Mouse (Mus musculus) inflammation-experienced regulatory T-cells (primary cell): Measurements from ENCODE around the gene Lhfpl3. TPM values are rescaled to one million over a fixed set of nuclear protein-coding genes. Genes with fewer than 3 reads are reported as not detected.

Experiments used
- polyA plus RNA-seq, 2 experiments: library from polyadenylated mRNA; unstranded; fragments of 100-300 nt; shearing (Covaris generic); gene quantifications; one replicate each; pipeline ENCODE4 v1.2.1; 2017

The Lhfpl3 gene
- polyA plus RNA-seq, result under 1 TPM in 1 of 2 experiments, not detected in 1; 0.29 TPM

DNA sequence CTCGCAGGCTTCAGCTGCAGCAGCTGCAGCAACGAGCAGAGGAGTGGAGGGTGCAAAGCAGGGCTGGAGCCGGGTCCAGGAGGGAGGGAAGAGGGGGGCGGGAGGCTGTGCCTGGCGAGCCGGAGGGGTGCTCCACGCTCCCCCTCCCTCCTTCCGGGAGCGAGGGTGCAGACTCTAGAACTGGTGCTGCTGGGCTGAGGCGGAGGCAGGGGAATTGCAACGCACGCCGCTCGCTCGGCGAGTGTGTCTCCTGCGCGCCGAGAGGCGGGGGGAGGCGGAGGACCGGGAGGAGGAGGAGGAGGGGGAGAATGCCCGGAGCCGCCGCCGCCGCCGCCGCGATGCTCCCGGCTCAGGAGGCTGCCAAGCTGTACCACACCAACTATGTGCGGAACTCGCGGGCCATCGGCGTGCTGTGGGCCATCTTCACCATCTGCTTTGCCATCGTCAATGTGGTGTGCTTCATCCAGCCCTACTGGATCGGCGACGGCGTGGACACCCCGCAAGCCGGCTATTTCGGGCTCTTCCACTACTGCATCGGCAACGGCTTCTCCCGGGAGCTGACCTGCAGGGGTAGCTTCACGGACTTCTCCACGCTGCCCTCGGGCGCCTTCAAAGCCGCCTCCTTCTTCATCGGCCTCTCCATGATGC is at the start of gene Lhfpl3:
Gene Lhfpl3 (plus strand): TSS at position 175 of the 648 bp plus-strand sequence.

Other genes starting within 250 kb of the Lhfpl3 start
- 10 to 100 TPM; 43.4 to 62.1 TPM for gene Orc5, start 195.6 kb upstream of the Lhfpl3 start, polyA plus RNA-seq